Mouse (Mus musculus) left cerebral cortex, adult 6 months (tissue): ENCODE data around the gene Dcp1a. TPM values are rescaled to one million over a fixed set of nuclear protein-coding genes. Genes with fewer than 3 reads are reported as not detected.

Experiments used
- long read RNA-seq, 2 experiments: library from polyadenylated mRNA; unstranded; transcript quantifications; one replicate each; pipeline ENCODE4 v2.0.0; 2019 to 2020
- polyA plus RNA-seq: library from polyadenylated mRNA; unstranded; fragments of <200 nt; fragmentation: Nextera tagmentation; gene quantifications from 2 replicates; pipeline ENCODE4 v1.2.3, GENCODE M21; 2021

Gene Dcp1a
- 6.9 and 9.1 TPM in 2 replicates for polyA plus RNA-seq
- long read RNA-seq, experiment 1, full-length matches to known transcripts, result 17 of 33 reads
- long read RNA-seq, experiment 1, partial matches to known transcripts, result 4 of 33 reads
- long read RNA-seq, experiment 1, other reads (novel, unspliced or antisense), result 12 of 33 reads
- long read RNA-seq, experiment 2, full-length matches to known transcripts, result 1 of 4 reads
- long read RNA-seq, experiment 2, partial matches to known transcripts, result 0 of 4 reads
- long read RNA-seq, experiment 2, other reads (novel, unspliced or antisense), result 3 of 4 reads

DNA sequence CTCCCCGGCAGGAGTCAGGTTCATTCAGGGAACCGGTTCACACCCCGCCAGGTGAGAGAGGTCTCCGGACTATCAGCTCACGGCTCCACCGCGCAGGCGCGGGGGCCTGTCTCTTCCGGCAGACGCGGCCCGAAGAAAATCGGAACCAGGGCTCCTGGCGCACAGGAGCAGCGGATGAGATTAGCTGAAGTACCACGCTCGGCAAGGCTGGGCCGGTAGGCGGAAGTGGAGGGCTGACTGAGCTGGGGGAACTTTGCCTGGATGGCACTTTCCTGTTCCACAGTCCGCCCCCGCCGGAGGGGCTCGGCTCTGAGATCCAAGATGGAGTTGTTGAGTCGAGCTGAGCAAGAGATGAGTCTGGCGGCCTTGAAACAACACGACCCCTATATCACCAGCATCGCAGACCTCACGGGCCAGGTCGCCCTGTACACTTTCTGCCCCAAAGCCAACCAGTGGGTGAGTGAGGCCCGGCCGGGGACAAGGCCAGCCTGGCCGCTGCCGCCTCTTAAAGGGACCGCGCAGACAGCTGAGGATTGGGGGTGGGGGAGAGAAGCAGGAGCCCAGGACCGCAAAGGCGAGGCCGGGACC lies at the start of gene Dcp1a:
TSS of gene Dcp1a (plus strand) at position 175 of the 588 bp plus-strand sequence.

DNA sequence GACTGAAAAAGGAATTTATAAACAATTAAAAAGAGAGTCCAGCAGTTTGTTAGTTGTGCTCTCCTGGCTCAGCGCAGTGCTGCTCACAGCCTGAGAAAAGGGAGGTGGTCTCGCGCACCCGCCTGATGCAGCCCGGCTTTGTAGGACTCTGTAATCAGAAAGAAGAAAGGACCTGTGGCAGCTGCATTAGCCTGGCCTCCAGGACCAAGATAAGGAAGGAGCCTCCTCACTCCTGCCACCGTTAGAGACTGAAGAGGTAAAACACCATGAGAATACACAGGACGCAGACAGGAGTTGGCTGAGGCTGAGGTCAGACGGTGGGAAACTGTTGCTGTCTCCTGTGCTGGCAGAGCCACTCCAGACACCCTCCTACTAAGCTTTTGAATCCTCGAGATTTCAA lies 12.0 kb downstream of the Dcp1a start, which contains the start of gene Cacna1d:
TSS of gene Cacna1d (minus strand) at position 114 of the 400 bp plus-strand sequence.

DNA sequence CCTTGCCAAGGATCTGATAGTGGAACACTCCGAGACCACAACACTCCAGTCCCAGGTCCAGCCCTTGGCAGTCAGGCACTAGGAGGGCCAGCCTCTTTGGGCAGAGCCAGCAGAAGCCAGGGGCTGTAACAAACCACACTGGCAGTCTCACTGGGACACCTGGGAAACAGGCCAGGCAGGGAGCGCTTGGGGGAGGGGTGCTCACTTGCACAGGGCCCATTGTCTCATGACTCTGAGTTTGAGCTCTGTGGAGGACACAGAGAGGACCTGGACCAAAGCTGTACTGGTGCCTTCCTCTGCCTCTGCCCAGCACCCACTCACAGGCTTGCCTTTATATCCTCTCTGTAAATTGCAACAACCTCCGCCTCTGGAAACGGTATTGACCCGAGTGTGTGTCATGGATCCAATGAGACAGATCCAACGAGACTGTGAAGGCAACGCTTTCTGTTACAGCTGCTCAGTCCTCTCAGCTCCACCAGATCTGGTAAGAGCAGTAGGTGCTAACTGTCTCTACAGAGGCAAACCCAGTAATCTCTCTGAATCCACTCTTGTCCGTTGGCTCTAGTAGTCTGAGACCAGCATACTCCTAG lies 68.9 kb downstream of the Dcp1a start, which contains the start of gene Tkt:
TSS of gene Tkt (plus strand) at position 229 of the 590 bp plus-strand sequence.

Other genes starting within 250 kb of the Dcp1a start
- gene Cacna1d, start 11.9 kb downstream of the Dcp1a start, polyA plus RNA-seq, result 3.3 and 4.6 TPM in 2 replicates
- 101 and 176 TPM in 2 replicates for gene Tkt, start 68.8 kb downstream of the Dcp1a start, polyA plus RNA-seq
- 5.0 and 5.8 TPM in 2 replicates for gene Prkcd, start 146.7 kb downstream of the Dcp1a start, polyA plus RNA-seq
- gene Rft1, start 174.8 kb downstream of the Dcp1a start, polyA plus RNA-seq, result 10.4 and 10.8 TPM in 2 replicates
- gene Sfmbt1, start 235.3 kb downstream of the Dcp1a start, polyA plus RNA-seq, result 6.9 and 12.6 TPM in 2 replicates